Mouse (Mus musculus): ENCODE measurements at regions not wholly inside any gene's neighbourhood (a gene's known extent, or its start where the extent isn't known, plus 50 kb on each side); places are given as distances from the start of the nearest gene placed in this dataset.
"Not testable (repeated sequence)": the region's sequence is repeated elsewhere in the genome, so short reads cannot be mapped to it uniquely, and the experiment has no call there.

DNA sequence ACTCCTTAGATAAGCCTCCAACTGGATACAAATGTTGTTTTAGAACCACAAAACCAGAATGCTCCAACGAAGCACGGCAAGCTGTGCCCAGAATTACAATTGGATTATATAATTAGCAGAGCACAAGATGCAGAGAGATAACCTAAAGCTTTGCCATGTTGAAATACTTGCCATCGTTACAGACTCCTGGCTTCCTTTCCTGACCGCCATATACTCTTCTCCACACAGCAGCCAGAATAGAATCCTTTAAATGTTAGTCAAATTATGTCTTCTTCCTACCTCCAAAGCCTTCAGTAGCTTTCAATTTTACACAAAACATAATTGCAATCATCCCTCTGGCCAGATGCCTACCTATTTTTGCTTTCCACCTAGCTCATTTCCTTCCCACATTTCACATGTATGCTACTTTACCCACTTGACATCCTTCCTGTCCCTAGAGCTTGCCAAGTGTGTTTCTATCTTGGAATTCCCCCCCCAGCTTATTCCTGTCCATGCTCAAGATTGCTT lies 52.8 kb upstream of the G2e3 start:
- DNase-seq (ENCODE audit: low spot score in 2 of 2) = no peak

DNA sequence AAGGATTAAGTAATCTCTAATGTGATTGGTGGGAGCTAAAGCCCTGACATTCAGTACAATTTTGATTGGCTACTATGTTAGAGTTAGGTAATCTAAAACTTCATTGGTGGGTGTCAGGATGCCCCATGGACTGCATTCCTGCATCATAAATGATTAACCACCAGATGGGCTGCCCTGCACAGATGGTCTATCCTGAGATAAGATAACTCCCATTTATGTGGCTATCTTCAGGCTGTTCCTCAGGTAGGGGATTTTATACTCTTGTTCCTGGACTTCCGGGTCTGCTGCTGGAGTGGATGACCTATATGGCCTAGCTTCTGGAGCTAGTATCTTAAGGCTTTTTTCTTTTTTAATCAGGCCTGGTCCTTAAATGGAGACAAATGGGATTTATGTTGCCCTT lies 69.5 kb upstream of the G2e3 start:
- DNase-seq (ENCODE audit: low spot score in 2 of 2) = no peak

DNA sequence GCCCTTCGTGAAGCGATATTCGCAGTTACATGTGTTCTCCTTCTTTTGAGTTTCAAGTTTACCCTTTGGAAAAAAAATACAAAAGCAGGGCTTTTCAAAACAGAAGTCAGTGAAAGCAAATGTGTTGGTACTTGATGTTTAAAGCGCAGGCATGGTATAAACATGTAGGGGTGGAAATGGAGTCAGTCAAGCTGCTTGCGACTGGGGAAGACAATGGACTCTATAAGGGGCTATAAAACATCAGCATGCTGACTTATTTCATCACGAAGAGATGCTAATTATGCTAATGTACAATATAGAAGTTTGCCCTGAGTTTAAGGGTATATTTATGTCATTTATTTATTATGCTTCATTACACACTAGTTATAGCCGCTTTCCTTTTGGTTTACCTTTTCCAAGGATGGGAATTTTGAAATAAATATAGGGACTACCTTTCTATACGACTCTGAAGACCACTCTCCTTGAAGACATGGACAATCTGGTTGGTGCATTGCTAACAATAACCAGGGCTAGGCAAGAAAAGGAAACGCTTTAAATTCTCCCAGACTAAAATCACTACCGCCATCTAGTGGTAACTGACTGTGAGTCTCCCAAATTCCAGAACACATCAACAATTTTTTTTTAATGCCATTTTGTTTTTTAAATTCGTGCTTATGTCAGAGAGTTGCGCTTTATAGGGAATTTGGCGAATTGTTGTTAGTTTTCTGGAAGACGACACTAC lies 71.9 kb upstream of the G2e3 start:
- no peak for DNase-seq (ENCODE audit: low spot score in 2 of 2)

DNA sequence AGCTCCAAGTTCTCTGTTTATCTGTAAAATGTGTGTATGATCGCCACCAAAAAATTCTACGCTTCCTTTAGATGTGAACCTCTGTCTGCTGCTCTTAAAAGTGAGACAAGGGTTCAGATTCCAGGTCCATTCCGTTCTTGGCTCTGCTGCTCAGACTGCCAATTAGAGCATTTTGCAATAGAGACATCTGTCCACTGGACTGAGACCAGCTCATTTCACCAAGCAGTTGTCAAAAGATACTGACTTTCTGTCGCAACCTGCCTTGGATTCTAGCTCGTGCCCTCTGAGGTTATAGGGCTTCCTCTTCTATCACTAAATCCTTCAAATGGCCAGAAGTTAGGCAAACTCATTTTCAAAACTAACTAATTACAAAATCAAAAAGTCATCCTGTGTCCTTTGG lies 74.4 kb upstream of the G2e3 start:
- DNase-seq (ENCODE audit: low spot score in 2 of 2) = no peak

DNA sequence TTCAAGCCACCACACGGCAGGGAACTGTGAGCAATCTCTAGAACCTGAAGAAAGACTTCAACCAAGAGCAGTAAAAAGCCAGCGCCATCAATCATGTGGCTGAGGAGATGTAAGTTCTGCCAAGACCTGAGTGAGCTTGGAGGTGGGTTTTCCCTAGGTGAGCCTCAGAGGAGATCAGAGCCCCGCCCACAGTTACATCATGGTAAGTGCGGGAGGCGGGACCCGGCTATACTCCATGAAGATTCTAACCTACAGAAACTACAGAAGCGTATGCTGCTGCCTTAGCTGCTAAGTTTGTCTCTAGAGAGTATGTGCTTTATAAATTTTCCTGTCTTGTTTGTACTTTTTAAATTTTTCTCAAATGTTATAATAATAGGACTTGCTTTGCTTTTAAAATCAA lies 105.0 kb upstream of the G2e3 start:
- no peak for DNase-seq (ENCODE audit: low spot score in 2 of 2)

DNA sequence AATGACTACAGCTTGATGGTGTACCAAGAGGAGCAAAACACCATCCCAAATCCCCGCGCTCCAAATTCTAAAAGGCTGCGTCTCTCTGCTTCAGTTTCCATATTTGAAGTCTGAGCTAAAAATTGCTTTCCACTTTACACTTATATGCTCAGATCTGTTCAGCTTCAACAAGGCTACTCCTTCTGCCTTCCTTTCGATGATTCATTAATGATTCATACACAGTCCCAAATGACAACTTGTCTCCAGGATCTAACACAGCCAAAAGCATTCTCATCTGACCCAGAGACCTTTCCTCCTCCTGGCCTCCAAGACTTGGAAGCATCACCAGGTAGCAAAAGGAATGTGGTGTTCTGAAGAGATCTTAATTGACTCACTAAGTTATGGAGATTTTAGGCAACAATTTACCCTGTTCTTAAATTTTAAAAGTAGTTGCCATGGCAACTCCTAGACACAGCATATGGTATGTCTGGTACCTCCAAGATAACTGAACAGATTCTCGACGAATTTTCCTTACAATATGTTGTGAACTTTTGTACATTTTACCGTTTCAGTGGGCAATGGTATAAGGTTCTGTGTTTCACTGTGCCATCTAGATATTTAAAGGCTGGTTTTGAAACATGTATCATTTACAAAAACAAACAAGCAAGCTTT lies 106.6 kb upstream of the G2e3 start:
- DNase-seq (ENCODE audit: low spot score in 2 of 2) = no peak

DNA sequence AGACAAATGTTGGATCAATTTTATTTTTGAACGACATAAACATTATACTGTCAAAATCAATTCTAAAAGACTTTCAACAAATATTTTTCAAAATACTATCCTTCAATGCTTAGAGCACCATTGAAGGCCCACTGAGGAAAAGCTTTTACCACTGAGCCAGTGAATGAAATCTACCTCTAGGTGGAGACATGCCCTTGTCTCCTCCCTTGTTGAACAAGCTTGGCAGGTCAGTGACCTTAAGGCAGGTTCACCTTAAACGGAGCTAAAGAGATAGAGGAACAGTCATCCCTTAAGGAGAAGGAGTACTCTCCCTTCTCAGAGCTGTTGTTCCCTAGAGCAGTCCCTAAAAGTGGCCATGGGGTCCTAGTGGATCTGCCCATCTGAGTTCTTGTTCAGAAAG lies 136.2 kb upstream of the G2e3 start:
- no peak for DNase-seq (ENCODE audit: low spot score in 2 of 2)

DNA sequence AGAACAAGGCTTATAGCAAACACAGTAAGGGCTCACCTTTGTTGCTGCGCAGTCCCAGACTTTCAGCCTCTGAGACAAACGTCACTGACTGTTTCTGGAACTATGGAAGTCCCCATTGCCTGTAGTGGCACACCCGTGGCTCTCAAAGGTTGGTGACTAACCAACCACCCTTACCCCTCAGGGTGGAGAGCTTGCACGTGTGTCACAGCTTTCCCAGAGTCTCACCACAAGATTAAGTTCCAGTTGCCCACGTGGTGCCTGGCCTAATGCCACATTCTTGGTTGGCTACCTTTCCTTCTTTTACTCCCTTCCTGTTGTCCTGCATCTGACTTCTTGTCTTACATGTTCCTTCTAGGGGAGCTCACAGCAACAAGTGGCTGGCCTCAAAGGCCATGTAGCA lies 151.6 kb upstream of the G2e3 start:
- no peak for DNase-seq (ENCODE audit: low spot score in 2 of 2)

DNA sequence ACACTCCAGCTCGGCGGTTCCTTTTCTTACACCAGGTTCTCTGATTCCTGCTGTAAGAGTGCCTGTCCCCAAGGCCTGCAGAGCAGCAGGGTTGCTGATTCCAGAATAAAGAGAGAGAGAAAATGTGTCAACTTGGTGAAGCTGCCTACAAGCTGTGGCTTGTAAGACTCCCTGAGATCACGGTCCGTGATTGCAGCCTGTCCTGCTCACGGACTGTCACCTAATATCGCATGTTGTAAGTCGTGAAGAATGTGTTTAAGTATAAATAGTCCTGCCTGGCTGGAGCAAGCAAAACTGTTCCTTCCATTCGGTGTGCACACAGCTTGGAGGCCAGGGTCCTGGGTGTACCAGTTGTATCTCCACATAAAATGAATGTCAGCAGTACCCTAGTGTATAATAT lies 152.7 kb upstream of the G2e3 start:
- no peak for DNase-seq (ENCODE audit: low spot score in 2 of 2)

DNA sequence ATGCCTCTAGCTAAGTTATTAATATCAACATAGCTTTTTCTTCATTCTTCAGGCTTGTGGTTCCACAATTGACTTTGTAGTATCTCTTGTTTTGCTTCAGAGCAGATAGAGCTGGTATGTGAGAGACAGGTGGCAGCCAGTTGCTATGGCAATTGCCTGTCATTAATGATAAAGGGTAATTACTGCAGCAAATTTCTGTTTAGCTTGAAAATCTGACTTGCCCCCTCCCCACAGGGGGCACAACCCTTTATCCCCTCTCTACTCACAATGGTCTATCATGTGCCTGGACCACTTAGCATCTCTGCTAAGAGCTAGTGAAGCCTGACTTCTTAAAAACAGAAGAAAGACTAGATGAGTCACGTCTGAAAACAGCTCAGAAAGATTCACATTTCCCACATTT lies 157.1 kb upstream of the G2e3 start:
- DNase-seq (ENCODE audit: low spot score in 2 of 2) = no peak

DNA sequence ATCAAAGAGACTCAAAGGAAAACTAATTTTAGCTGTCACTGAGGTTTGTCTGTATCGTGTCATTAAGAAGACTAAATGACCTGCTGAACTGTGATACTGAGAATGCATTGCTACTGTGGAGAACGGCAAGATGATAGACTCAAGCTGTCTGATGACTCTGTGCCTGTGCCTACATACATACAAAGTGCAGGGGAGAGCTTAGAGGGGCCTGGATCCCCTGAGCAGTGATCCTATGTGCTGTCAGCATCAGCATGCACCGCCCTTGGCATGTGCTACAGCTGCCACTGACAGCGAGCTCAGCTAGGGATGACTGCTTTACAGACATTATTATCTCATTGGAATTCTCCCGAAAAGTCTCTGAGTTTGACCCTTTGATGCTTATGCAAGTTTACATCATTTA lies 157.7 kb upstream of the G2e3 start:
- DNase-seq (ENCODE audit: low spot score in 2 of 2) = no peak

DNA sequence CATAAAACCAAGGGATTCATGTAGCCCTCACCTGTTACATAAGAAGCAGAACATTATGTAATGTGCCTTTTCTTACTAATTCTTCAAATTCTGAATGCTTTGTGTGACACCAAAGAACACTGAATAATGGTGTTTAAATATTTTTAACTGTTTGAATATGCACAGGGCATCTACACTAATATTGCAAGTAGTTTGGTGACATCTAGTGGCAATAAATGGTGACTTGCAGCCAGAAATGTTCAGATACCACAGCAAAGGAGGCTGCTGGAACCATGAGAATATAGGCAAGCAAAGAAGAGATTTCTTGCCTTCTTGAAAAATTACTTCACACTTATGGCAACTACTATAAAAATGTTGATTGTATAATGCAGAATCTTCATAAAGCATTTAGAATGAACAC lies 159.6 kb upstream of the G2e3 start:
- no peak for DNase-seq (ENCODE audit: low spot score in 2 of 2)

DNA sequence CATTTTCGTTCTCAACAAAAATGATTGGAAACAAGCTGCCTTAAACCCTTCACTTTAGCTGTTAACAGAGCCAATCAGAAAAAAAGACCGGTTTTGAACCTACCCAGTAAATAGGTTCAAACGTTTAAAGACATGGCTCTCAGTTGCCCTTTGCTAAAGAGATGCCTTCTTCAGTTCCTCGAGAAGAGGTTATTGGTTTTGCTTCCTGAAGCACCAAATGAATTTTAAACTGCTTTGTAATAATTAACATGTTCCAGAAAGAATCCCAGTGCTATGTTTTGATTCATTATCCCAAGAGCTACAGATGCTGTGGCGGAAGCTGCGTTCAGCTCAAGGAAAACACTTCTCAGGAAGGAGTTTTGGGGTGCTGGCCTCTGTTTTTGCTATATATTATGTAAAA lies 160.1 kb upstream of the G2e3 start:
- DNase-seq (ENCODE audit: low spot score in 2 of 2) = no peak

DNA sequence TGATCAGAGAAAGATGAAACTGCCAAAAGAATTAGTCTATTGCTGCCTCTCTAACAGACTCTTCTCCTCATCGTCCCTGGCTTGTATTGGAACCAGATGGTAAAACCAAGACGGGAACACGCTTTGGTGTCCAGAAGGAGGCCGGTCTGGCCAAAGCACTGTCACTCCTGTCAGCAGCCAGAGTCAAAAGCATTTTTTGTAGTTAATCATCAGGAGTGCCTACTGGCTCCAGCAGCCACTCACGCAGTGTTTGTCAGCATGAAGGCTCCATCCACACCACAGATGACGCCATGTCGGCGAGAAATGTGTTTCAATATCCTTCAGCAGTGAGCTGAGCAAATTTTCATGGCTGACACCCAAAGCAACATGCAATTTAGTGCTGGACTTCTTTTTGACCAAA lies 162.1 kb upstream of the G2e3 start:
- no peak for DNase-seq (ENCODE audit: low spot score in 2 of 2)

DNA sequence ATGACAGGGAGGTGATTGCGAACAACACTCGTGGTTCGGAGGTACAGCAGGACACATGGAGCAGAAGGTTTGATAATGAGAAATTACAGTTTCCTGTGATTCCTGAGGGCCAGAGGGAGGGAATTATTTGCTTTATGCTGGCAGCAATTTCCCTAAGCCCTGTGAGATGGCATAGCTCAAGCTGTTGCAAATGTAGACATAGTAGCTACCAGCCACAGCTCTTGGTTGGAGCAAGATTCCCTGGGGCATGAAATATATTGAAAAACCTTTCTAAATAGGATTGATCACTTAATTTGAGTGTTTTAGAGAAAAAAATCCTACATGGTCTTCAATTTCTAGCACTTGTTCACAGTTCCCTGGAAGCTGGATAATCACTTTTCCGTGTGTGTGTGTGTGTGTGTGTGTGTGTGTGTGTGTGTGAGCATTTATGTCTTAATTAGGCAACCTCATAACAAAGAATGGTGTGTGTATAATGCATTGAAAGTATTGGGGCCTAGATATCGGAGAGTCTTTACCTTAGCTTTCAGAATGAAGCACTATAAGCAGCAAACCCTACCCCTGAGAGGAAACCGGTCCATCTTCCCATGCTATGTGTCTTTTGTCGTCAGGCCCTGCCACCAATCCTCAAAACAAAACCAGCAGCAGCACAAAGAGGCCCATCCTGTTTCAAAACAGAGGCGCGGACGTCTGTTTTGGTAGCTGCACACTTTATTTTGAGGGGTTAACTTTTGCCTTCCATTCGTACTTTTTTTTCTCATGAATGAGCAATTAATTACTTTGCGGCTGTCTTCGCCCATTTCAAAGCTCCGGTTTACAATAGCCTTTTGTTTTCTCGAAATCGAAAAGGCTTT lies 172.7 kb upstream of the G2e3 start:
- no peak for DNase-seq (ENCODE audit: low spot score in 2 of 2)

DNA sequence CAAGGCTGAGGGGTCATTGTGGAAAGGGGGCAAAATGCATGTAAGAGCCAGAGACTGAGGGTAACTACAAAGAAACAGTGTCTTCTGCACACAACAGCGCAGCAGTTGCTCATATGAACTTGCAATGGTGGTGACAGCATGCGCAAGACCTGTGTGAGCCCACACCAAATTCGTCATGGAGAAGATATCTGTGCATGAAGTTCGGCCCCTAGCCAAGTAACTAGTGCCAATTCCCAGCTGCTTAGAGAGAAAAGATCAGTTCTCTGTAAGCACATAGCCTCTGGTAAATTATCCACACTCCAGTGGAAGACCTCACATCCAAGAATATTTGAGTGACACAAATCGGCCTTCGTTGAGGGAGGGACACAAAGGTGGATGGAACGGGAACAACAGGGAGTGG lies 182.7 kb upstream of the G2e3 start:
- DNase-seq (ENCODE audit: low spot score in 2 of 2) = no peak

DNA sequence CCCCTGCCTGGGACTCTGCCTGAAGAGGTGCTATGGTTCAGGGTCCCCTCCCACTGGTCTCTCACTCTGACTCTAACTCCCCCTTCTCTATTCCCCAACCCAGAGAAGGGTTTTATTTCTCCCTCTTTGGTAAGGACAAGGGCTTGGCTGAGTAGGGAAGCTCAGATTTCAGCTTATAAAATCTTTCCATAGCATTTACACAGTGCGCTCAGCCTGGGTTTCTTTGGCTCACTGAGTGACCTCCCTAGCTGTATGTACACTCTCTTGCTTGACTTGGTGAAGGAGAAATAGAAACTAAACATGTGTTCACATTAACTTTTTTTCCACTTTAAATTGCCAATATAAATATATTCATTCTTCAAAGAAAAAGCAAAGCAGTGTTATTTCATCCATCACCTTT lies 186.9 kb upstream of the G2e3 start:
- no peak for DNase-seq (ENCODE audit: low spot score in 2 of 2)

DNA sequence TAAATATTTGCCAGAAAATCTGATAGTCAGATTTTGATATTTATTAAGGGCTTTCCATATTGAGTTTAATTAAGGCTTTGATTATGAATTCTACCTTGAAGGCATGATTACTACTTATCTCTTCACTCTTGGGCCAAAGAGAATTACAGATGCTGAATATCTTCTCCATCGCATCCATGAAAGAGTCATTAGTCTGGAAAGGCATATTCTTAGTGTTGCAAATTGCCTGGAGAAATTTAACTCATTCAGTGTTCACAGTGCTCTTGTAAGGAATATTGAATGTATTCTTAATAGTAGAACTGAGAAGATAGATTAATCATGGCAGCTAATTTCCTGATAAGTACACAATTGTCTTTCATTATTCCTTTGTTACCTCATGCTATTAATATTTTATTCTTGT lies 187.7 kb upstream of the G2e3 start:
- no peak for DNase-seq (ENCODE audit: low spot score in 2 of 2)

DNA sequence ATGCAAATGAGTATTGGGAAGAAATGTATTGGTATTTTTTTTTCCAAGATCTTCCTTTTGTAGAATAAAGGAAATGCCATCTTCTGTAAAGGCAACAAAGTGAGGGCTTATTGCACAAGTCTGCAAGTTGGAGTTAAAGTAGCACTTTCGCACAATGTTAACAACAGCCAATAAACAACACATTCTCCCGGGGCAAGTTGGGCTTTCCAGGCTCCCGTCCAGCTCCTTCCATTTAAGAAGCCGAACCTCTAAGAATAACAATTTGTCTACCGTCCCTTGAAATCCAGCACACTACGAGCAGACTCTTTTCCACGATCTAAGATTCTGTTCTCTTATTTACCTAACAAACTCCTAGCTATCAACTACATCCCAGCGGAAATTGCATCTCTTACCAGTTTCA lies 199.9 kb upstream of the G2e3 start:
- DNase-seq (ENCODE audit: low spot score in 2 of 2) = no peak

DNA sequence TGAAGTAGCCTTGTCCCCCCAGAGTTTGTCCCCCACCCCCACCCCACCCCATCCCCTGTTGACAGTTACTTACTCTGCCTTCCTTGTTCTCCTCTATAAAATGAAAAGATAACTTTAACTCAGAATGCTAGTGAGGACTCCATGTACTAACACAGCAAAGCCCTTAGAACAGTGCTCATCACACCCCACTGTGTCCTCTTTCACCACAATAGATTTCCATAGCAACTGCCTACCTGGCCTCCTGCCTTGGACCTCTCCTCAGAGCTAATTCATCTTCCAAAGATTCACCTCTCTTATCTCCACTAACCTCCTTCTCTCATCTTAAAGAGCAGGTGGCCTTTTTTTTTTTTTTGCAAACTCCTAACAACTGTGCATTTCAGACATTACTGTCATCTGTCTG lies 204.0 kb upstream of the G2e3 start:
- no peak for DNase-seq (ENCODE audit: low spot score in 2 of 2)

DNA sequence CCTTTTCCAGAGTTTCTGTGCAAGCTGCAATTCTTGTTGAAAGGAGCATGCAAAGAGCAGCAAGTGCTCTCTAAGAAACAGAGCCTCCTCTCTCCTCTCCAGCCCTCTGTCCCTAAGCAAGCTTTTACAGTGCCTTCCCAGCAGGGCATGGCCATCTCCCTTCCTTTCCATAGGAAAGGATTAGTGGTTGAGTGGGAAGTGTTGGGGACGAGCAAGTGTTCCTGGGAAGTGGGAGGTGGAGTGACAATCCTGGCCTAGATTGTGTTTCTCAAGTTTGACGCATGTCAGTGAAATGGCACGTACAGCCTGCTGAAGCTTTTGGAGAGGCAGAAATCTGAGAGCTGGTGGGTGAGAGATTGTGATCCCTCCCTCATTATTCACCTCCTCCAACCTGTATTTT lies 204.7 kb upstream of the G2e3 start:
- no peak for DNase-seq (ENCODE audit: low spot score in 2 of 2)

DNA sequence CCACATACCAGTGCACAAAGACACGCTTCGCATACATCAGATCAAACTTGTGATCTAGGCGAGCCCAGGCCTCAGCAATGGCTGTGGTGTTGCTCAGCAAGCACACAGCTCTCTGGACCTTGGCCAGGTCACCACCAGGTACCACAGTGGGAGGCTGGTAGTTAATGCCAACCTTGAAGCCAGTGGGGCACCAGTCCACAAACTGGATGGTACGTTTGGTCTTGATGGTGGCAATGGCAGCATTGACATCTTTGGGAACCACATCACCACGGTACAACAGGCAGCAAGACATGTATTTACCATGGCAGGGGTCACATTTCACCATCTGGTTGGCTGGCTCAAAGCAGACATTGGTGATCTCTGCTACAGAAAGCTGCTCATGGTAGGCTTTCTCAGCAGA lies 214.2 kb upstream of the G2e3 start:
- DNase-seq (ENCODE audit: low spot score in 2 of 2) = not testable (repeated sequence)
